Mouse (Mus musculus): ENCODE data around the gene Jaml. TPM values are rescaled to one million over a fixed set of nuclear protein-coding genes. Genes with fewer than 3 reads are reported as not detected.
A peak's percentile ranks its signal among the peaks of the same experiment; 100 is the strongest.

The Jaml gene
- polyA plus RNA-seq, 1 experiment from 2014 or later: 0.49 TPM

DNA sequence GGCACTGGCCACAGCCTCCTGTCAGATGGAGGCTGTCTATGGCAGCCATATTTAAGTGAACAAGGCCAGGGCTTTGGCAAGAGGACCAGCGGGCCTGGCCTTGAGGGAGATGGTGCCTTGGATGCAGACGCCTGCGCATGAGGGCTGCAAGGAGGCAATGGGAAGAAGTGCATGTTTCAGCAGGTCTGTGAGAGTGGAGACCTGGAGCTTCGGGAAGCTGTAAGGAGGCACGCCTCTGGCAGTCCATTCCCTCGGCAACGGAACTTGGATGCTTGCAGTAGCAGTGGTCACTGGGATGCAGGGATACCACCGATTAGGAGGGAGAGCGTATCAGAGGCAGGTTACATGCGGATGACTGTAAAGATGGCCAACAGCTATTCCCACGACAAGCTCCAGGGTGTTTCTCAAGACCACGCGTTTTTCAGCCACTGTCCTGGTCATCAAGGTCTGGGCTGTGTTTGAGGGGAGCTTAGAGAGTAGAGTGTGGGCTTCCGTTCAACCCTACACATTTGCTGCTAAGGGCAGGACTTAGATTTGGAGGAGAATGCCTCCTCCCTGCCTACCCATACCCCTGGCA lies 41.1 kb downstream of the Jaml start:
- no peak for DNase-seq (ENCODE audit: low spot score)
- Histone ChIP-seq H3K36me3 (replicated peaks; ENCODE audit: control insufficient read depth, insufficient read depth, low read depth, low read length) (no peaks in the 10 kb centered on the region), H3K9ac (replicated peaks; ENCODE audit: low read length) (no peak overlapping the region), H3K27me3 (ENCODE audit: control insufficient read depth, insufficient read depth, low read length) (no peaks in the 10 kb centered on the region), H3K4me1 (ENCODE audit: control insufficient read depth, insufficient read depth, low read length) (peaks cover 3% of the 10 kb centered on the region; the same call in 1 of the 2 replicates), H3K4me2 (ENCODE audit: low read depth, low read length) (no peak overlapping the region), H3K4me3 (ENCODE audit: low read depth, low read length) (no peak overlapping the region), H3K27ac (replicated peaks; ENCODE audit: low read depth, low read length) (no peak overlapping the region), H3K9me3 (replicated peaks; ENCODE audit: control insufficient read depth, low read length) (no peaks in the 10 kb centered on the region)
- ATAC-seq (replicated peaks; ENCODE audit: insufficient number of reproducible peaks, low FRiP score, low TSS enrichment, low read depth): no peak
- 87% methylated on average over 14 of the region's 14 CpGs for WGBS

GRCm38 (mm10) chr9:45120567-45120966 lies 41.6 kb downstream of the Jaml start:
- no peaks in the 10 kb centered on the region for H3K9me3 ChIP-seq (replicated peaks; ENCODE audit: control insufficient read depth, low read length)
- H3K4me3 ChIP-seq (ENCODE audit: low read depth, low read length): no peak overlapping the region
- DNase-seq (ENCODE audit: low spot score) (no peak), ATAC-seq (replicated peaks; ENCODE audit: insufficient number of reproducible peaks, low FRiP score, low TSS enrichment, low read depth) (no peak)
- H3K4me2 ChIP-seq (ENCODE audit: low read depth, low read length): no peak overlapping the region
- H3K36me3 ChIP-seq (replicated peaks; ENCODE audit: control insufficient read depth, insufficient read depth, low read depth, low read length): no peaks in the 10 kb centered on the region
- H3K27me3 ChIP-seq (ENCODE audit: control insufficient read depth, insufficient read depth, low read length): no peaks in the 10 kb centered on the region
- H3K4me1 ChIP-seq (ENCODE audit: control insufficient read depth, insufficient read depth, low read length): peaks cover 3% of the 10 kb centered on the region; the same call in 1 of the 2 replicates
- H3K27ac ChIP-seq (replicated peaks; ENCODE audit: low read depth, low read length): no peak overlapping the region
- 81% methylated on average over 6 of the region's 6 CpGs for WGBS
- H3K9ac ChIP-seq (replicated peaks; ENCODE audit: low read length): no peak overlapping the region

GRCm38 (mm10) chr9:45121001-45121400 lies 42.0 kb downstream of the Jaml start:
- Histone ChIP-seq H3K27ac (replicated peaks; ENCODE audit: low read depth, low read length) (no peak overlapping the region), H3K36me3 (replicated peaks; ENCODE audit: control insufficient read depth, insufficient read depth, low read depth, low read length) (no peaks in the 10 kb centered on the region), H3K27me3 (ENCODE audit: control insufficient read depth, insufficient read depth, low read length) (no peaks in the 10 kb centered on the region), H3K9me3 (replicated peaks; ENCODE audit: control insufficient read depth, low read length) (no peaks in the 10 kb centered on the region), H3K4me1 (ENCODE audit: control insufficient read depth, insufficient read depth, low read length) (peaks cover 3% of the 10 kb centered on the region; the same call in 1 of the 2 replicates), H3K9ac (replicated peaks; ENCODE audit: low read length) (no peak overlapping the region), H3K4me3 (ENCODE audit: low read depth, low read length) (no peak overlapping the region), H3K4me2 (ENCODE audit: low read depth, low read length) (no peak overlapping the region)
- WGBS: 63% methylated on average over 6 of the region's 6 CpGs
- DNase-seq (ENCODE audit: low spot score) (no peak), ATAC-seq (replicated peaks; ENCODE audit: insufficient number of reproducible peaks, low FRiP score, low TSS enrichment, low read depth) (no peak)

DNA sequence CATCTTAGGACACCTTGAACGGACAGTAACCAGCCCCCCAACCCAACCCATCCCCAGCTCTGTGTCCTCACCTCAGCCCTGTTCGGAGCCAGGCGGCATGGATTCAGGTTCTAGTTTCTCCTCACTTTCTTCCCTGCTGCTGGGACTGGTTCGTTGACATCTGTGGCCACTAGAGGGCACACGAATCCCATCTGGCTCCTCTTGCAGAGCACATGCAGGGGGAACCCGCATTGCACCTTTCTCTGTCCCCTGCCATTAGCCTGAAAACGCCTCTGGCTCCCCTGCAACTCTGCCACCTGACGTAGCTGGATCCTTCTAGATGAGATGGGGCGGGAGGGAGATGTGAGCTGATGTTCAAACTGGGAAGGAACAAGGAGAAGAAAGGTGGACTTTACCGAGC lies 42.8 kb downstream of the Jaml start:
- Histone ChIP-seq H3K27me3 (ENCODE audit: control insufficient read depth, insufficient read depth, low read length) (no peaks in the 10 kb centered on the region), H3K27ac (replicated peaks; ENCODE audit: low read depth, low read length) (no peak overlapping the region), H3K9me3 (replicated peaks; ENCODE audit: control insufficient read depth, low read length) (no peaks in the 10 kb centered on the region), H3K4me3 (ENCODE audit: low read depth, low read length) (no peak overlapping the region), H3K4me2 (ENCODE audit: low read depth, low read length) (no peak overlapping the region; the same call in 1 of the 2 replicates), H3K4me1 (ENCODE audit: control insufficient read depth, insufficient read depth, low read length) (peaks cover 3% of the 10 kb centered on the region; the same call in 1 of the 2 replicates), H3K9ac (replicated peaks; ENCODE audit: low read length) (no peak overlapping the region), H3K36me3 (replicated peaks; ENCODE audit: control insufficient read depth, insufficient read depth, low read depth, low read length) (no peaks in the 10 kb centered on the region)
- DNase-seq (ENCODE audit: low spot score): peak; percentile 82
- ATAC-seq (replicated peaks; ENCODE audit: insufficient number of reproducible peaks, low FRiP score, low TSS enrichment, low read depth): 0 out of 2 replicates have a peak, but pooled peaks have one; percentile 16
- 3% methylated on average over 10 of the region's 10 CpGs for WGBS

GRCm38 (mm10) chr9:45122209-45122761 lies 43.3 kb downstream of the Jaml start:
- Histone ChIP-seq H3K36me3 (replicated peaks; ENCODE audit: control insufficient read depth, insufficient read depth, low read depth, low read length) (no peaks in the 10 kb centered on the region), H3K4me1 (ENCODE audit: control insufficient read depth, insufficient read depth, low read length) (peaks cover 3% of the 10 kb centered on the region; the same call in 1 of the 2 replicates), H3K27me3 (ENCODE audit: control insufficient read depth, insufficient read depth, low read length) (no peaks in the 10 kb centered on the region), H3K9ac (replicated peaks; ENCODE audit: low read length) (no peak overlapping the region), H3K9me3 (replicated peaks; ENCODE audit: control insufficient read depth, low read length) (no peaks in the 10 kb centered on the region), H3K27ac (replicated peaks; ENCODE audit: low read depth, low read length) (no peak overlapping the region), H3K4me3 (ENCODE audit: low read depth, low read length) (no peak overlapping the region), H3K4me2 (ENCODE audit: low read depth, low read length) (no peak overlapping the region; the same call in 1 of the 2 replicates)
- ATAC-seq (replicated peaks; ENCODE audit: insufficient number of reproducible peaks, low FRiP score, low TSS enrichment, low read depth) (peak; percentile 31; the same call in 1 of the 2 replicates), DNase-seq (ENCODE audit: low spot score) (no peak)
- WGBS: 24% methylated on average over 9 of the region's 9 CpGs

DNA sequence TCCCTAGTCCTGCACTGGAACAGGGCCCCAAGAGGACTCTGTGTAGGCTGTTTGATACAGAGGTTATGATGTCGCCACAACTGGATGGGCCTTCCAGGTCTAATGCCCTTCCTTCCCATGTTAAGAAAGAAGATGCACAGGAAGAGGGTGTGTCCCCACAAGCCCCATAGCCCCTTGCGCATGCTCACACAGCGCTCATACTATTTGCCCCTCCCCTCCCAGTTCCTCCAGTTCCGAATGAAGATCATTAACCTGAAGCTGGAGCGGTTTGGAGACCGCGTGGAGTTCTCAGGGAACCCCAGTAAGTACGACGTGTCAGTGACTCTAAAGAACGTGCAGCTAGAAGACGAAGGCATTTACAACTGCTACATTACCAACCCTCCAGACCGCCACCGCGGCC lies 46.2 kb downstream of the Jaml start:
- no peaks in the 10 kb centered on the region for H3K27me3 ChIP-seq (ENCODE audit: control insufficient read depth, insufficient read depth, low read length)
- WGBS: 93% methylated on average over 14 of the region's 14 CpGs
- no peak overlapping the region for H3K4me3 ChIP-seq (ENCODE audit: low read depth, low read length)
- no peak for DNase-seq (ENCODE audit: low spot score)
- H3K9ac ChIP-seq (replicated peaks; ENCODE audit: low read length): no peak overlapping the region
- H3K27ac ChIP-seq (replicated peaks; ENCODE audit: low read depth, low read length): no peak overlapping the region
- H3K4me2 ChIP-seq (ENCODE audit: low read depth, low read length): no peak overlapping the region
- H3K9me3 ChIP-seq (replicated peaks; ENCODE audit: control insufficient read depth, low read length): no peaks in the 10 kb centered on the region
- H3K4me1 ChIP-seq (ENCODE audit: control insufficient read depth, insufficient read depth, low read length): no peaks in the 10 kb centered on the region
- no peak for ATAC-seq (replicated peaks; ENCODE audit: insufficient number of reproducible peaks, low FRiP score, low TSS enrichment, low read depth)
- no peaks in the 10 kb centered on the region for H3K36me3 ChIP-seq (replicated peaks; ENCODE audit: control insufficient read depth, insufficient read depth, low read depth, low read length)

DNA sequence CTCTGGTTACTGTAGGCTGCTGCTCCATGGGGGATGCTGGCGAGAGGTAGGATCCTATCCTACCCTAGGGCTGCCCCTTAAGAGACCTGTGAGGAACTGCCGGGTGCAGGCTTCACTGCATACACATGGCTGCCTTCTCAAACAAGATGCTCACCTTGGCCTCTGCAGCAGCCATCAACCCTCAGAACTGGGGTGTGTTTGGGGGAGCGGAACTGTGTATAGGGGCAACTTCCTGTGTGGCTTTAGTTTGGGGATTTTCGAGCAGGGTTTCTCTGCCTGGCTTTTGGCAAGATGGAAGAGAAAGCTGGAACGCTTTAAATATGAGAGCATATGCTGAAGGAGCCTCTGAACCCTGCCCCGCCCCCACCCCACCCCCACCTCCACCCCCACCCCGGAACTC lies 48.0 kb downstream of the Jaml start:
- H3K27me3 ChIP-seq (ENCODE audit: control insufficient read depth, insufficient read depth, low read length): no peaks in the 10 kb centered on the region

DNA sequence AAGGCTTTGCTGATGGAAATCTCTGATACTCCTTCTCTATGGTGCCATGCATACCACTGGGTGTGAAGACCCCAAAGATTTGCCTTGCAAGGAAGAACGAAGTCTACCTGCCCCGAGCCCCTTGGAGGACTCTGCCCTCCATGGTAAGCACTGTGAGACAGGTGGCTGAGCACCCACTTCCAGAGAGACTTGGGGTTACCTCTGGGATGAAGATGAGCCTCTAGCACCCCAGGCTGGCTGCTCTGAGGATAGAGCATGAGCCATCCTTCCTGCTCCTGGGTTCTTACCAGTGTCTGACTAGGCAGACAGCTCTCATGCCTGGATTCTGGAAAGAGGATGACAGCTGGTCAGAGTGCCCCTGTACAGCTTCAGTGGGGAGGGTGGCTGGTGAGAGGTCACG lies 51.1 kb downstream of the Jaml start:
- no peak overlapping the region for H3K9ac ChIP-seq (replicated peaks; ENCODE audit: low read length)
- DNase-seq (ENCODE audit: low spot score): no peak
- H3K4me1 ChIP-seq (ENCODE audit: control insufficient read depth, insufficient read depth, low read length): no peaks in the 10 kb centered on the region; the same call in 1 of the 2 replicates
- no peaks in the 10 kb centered on the region; the same call in 1 of the 2 replicates for H3K27me3 ChIP-seq (ENCODE audit: control insufficient read depth, insufficient read depth, low read length)
- no peaks in the 10 kb centered on the region for H3K9me3 ChIP-seq (replicated peaks; ENCODE audit: control insufficient read depth, low read length)
- WGBS: 75% methylated on average over 3 of the region's 3 CpGs
- H3K36me3 ChIP-seq (replicated peaks; ENCODE audit: control insufficient read depth, insufficient read depth, low read depth, low read length): no peaks in the 10 kb centered on the region
- no peak overlapping the region for H3K4me2 ChIP-seq (ENCODE audit: low read depth, low read length)
- no peak overlapping the region for H3K27ac ChIP-seq (replicated peaks; ENCODE audit: low read depth, low read length)
- no peak overlapping the region for H3K4me3 ChIP-seq (ENCODE audit: low read depth, low read length)
- no peak for ATAC-seq (replicated peaks; ENCODE audit: insufficient number of reproducible peaks, low FRiP score, low TSS enrichment, low read depth)

More for the DNA sequence above, 48.0 kb downstream of the Jaml start:
- Histone ChIP-seq H3K4me2 (ENCODE audit: low read depth, low read length) (no peak overlapping the region), H3K27ac (replicated peaks; ENCODE audit: low read depth, low read length) (no peak overlapping the region), H3K9ac (replicated peaks; ENCODE audit: low read length) (no peak overlapping the region), H3K9me3 (replicated peaks; ENCODE audit: control insufficient read depth, low read length) (no peaks in the 10 kb centered on the region), H3K36me3 (replicated peaks; ENCODE audit: control insufficient read depth, insufficient read depth, low read depth, low read length) (no peaks in the 10 kb centered on the region), H3K4me3 (ENCODE audit: low read depth, low read length) (no peak overlapping the region), H3K4me1 (ENCODE audit: control insufficient read depth, insufficient read depth, low read length) (no peaks in the 10 kb centered on the region)
- ATAC-seq (replicated peaks; ENCODE audit: insufficient number of reproducible peaks, low FRiP score, low TSS enrichment, low read depth) (no peak), DNase-seq (ENCODE audit: low spot score) (no peak)
- WGBS: 56% methylated on average over 7 of the region's 7 CpGs

Measured in embryonic facial prominence, embryonic 11.5 days (tissue).